Mouse (Mus musculus): ENCODE measurements at regions not wholly inside any gene's neighbourhood (a gene's known extent, or its start where the extent isn't known, plus 50 kb on each side); places are given as distances from the start of the nearest gene placed in this dataset.

GRCm38 (mm10) chr7:135767493-135767892 lies 51.3 kb upstream of the Mki67 start:
- in situ Hi-C loops (cut with MboI, MseI) = no loop called here

GRCm38 (mm10) chr7:135768064-135768463 lies 51.9 kb upstream of the Mki67 start:
- in situ Hi-C loops (cut with MboI, MseI) = no loop called here

DNA sequence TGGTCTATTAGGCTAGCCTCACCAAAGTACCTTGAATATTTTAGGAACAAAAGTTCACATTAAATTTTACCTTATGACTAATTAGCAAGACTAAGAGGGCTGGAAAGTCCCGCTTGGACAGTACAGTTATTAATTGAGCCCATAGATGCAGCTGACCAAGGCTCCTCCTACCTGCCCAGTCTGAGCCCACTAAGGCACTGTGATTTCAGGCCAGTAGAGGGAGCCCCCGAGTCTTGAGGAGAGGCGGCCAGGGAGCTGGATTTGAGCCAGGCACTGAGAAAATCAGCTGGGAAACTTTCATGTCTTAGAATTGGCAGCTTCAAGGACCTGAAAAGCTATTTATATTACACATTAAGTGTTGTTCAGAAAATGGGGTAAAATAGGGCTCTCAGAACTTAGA lies 52.4 kb upstream of the Mki67 start:
- in situ Hi-C loops (cut with MboI, MseI) = no loop called here

GRCm38 (mm10) chr7:135769082-135769673 lies 53.0 kb upstream of the Mki67 start:
- in situ Hi-C loops (cut with MboI, MseI) = no loop called here

GRCm38 (mm10) chr7:135770051-135770450 lies 53.9 kb upstream of the Mki67 start:
- in situ Hi-C loops (cut with MboI, MseI) = loop anchor here in 1 of 2 experiments (10.0 kb wide), 1 partner anchor 1595 kb away; no protein-coding TSS in a partner anchor

- in situ Hi-C loops (cut with MboI, MseI) = loop anchor here in 1 of 2 experiments (10.0 kb wide), 1 partner anchor 1601 kb away; no protein-coding TSS in a partner anchor
Observed at GRCm38 (mm10) chr7:135775832-135776433, 59.8 kb upstream of the Mki67 start.

DNA sequence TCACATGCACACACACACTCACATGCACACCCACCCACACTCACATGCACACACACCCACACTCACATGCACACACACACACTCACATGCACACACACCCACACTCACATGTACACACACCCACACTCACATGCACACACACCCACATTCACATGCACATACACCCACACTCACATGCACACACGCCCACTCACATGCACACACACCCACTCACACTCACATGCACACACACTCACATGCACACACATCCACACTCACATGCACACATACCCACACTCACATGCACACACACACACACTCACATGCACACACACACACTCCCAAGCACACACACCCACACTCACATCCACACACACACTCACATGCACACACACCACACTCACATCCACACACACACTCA lies 74.0 kb upstream of the Mki67 start:
- in situ Hi-C loops (cut with MboI, MseI) = loop anchor here in 1 of 2 experiments (10.0 kb wide), 1 partner anchor 355 kb away; no protein-coding TSS in a partner anchor

GRCm38 (mm10) chr7:135790978-135791377 lies 74.8 kb upstream of the Mki67 start:
- in situ Hi-C loops (cut with MboI, MseI) = loop anchor here in 1 of 2 experiments (10.0 kb wide), 1 partner anchor 354 kb away; no protein-coding TSS in a partner anchor

GRCm38 (mm10) chr7:135791953-135792690 lies 76.0 kb upstream of the Mki67 start:
- in situ Hi-C loops (cut with MboI, MseI) = loop anchor here in 1 of 2 experiments (10.0 kb wide), 1 partner anchor 353 kb away; no protein-coding TSS in a partner anchor

DNA sequence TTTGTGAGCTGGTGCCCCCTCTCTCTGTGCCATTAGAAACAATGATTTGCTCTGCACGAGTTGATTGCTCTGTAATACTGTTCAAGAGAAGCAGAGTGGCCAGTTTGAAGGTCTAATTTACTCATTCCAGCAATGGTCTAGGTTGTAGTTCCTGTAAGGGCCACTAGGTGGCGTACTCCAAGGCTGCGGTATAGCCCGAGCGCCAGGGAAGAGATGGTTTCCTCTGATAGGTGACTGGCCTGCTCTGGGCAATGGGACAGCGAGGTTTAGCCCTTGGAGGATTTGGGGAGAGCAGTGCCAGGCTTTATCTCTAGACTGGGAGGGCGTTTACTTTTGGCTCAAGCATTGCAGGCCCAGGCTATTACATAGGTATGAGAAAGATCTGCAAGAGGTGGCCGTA lies 76.8 kb upstream of the Mki67 start:
- in situ Hi-C loops (cut with MboI, MseI) = loop anchor here in 1 of 2 experiments (10.0 kb wide), 1 partner anchor 352 kb away; no protein-coding TSS in a partner anchor

DNA sequence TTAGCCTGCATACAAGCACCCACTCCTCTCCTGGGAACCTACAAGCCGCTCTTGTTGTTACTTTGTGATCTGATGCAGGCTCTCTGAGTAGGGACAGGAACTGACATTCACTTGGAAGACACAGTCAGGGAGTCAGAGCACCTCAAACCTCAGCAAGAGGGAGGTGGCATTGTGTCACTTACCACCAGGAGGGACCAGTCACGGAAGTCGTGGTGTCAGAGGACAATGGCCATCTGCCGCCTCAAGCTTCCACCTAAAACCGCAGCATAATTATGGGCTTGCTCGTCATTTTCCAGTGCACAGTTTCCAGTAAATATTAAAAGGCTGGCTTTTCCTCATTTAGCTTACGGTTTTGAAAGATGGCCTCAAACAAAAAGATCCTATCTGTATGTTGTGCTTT lies 78.1 kb upstream of the Mki67 start:
- in situ Hi-C loops (cut with MboI, MseI) = loop anchor here in 1 of 2 experiments (10.0 kb wide), 1 partner anchor 351 kb away; no protein-coding TSS in a partner anchor

DNA sequence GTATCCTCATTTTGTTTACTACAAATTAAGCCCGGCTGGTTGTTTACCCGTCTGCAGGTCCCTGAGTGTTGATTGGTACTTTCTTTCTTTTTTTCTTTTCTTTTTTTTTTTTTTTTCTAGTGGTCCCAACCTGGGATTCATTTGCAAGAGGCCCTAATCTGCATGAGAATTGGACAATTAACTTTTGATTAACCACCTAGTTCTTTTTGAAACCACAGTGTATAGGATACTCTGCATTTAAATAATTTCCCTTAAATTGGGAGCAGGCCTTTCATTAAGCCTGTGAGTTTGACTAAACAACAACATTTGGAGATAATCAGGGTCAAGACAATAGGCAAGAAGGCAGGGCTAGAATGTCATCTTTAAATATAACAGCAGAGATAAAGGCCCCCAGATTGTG lies 78.5 kb upstream of the Mki67 start:
- in situ Hi-C loops (cut with MboI, MseI) = loop anchor here in 1 of 2 experiments (10.0 kb wide), 1 partner anchor 350 kb away; no protein-coding TSS in a partner anchor

GRCm38 (mm10) chr7:135798441-135798840 lies 82.3 kb upstream of the Mki67 start:
- in situ Hi-C loops (cut with MboI, MseI) = loop anchor here in 1 of 2 experiments (10.0 kb wide), 1 partner anchor 346 kb away; no protein-coding TSS in a partner anchor

DNA sequence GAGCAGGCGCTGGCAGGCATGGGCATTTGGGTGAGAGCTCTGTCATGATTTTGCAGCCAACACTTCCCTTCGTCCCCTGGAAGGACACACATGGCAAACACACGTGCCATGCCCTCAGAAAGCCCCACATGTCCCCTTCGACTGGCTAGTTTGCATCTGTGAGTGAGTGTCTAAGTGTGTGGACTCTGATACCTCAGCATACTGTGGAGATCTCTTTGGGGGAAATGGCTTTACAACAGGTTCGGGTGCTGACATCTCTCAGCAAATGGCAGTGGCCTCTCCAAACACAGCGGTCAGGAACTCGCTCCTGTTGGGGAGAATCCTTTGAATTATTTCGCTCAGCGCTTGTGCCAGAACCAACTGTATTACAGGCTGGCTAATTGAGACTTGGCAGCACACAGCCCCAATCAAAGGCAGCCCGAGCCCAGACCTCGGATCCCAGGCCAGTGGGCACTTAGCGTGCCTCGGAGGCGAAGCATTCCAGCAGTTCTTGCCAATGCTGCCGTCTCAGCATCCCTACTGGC lies 86.5 kb upstream of the Mki67 start:
- in situ Hi-C loops (cut with MboI, MseI) = no loop called here

- in situ Hi-C loops (cut with MboI, MseI) = no loop called here
Observed at GRCm38 (mm10) chr7:135804730-135805129, 88.6 kb upstream of the Mki67 start.

DNA sequence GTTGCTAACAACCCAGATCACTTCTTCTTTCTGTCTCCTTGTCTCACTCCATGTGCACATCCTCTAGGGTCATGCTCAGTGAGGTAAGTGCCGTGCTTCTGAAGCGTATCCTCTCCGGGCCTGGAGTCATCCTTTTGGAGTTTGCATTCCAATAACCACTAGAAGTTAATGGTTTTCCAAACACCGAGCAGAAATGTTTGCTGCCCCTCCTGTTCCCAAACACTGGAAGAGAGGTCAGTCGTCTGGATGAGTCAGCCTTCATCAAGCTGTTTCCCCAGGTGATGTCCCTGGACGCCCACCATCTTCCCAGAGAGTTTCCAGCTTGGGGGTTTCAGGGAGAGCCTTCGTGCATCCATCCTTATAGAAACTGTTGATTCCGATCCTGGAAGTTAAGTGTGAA lies 90.0 kb upstream of the Mki67 start:
- in situ Hi-C loops (cut with MboI, MseI) = no loop called here

GRCm38 (mm10) chr7:135806673-135807072 lies 90.5 kb upstream of the Mki67 start:
- in situ Hi-C loops (cut with MboI, MseI) = no loop called here

DNA sequence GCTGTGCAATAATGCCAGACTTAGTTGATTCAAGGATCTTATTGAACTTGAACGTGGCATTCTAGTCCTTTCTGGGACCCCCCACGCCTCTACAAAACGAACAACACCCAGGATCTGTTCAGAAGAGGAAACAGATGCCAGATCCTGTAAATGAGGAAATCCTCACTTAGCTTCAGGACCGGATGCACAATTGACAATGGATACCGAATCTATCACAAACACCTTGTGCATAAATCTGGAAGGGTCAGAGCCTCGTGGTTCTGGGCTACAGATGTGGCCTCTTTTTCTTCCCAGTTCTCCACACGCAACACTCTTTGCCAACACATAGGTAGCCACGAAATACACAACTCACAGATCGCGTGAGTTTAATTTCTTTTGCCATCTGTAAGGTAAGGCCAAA lies 93.0 kb upstream of the Mki67 start:
- in situ Hi-C loops (cut with MboI, MseI) = no loop called here

GRCm38 (mm10) chr7:135809751-135810379 lies 93.7 kb upstream of the Mki67 start:
- in situ Hi-C loops (cut with MboI, MseI) = no loop called here

- in situ Hi-C loops (cut with MboI, MseI) = no loop called here
Observed at GRCm38 (mm10) chr7:135810971-135811370, 94.8 kb upstream of the Mki67 start.

DNA sequence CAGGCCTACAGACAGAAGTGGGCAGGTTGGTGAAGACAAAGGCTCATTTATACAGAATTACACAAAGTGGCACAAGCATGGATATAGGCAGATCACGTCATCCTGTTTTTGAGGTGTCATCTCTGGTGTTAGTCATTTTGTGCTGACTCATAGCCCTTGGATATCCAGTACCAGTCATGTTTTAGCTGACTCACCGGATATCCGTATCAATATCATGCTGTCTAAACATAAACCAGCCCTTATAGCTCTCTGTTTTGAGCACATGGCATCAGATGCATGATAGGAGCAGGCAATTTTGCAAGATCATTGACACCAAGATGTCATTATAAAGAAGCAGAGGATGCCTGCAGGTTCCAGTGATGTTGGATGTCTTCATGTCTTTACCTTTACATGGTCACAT lies 97.5 kb upstream of the Mki67 start:
- in situ Hi-C loops (cut with MboI, MseI) = no loop called here
